Mouse (Mus musculus) hindbrain, embryonic 16.5 days (tissue): Measurements from ENCODE around the gene Sema7a. TPM values are rescaled to one million over a fixed set of nuclear protein-coding genes. Genes with fewer than 3 reads are reported as not detected.
A peak's percentile ranks its signal among the peaks of the same experiment; 100 is the strongest.

Experiments
- ATAC-seq: fragments of 200-750 bp; cut with Nextera tagmentation; 2 replicates; pipeline ENCODE4 v1.8.0; 2017; ENCODE audit warnings: moderate TSS enrichment, moderate library complexity
- H3K27ac ChIP-seq: fragments of 300-500 bp; sonication (generic); 2 replicates; pipeline ENCODE4 v1.5.1; 2014; ENCODE audit warnings: low read depth, mild to moderate bottlenecking, control low read depth, low read length, moderate library complexity
- H3K27me3 ChIP-seq: fragments of 300-500 bp; sonication (generic); replicated peaks from 2 replicates; pipeline ENCODE4 v1.6.1; 2014; ENCODE audit warnings: low read length; ENCODE audit not compliant: control insufficient read depth, insufficient read depth
- H3K36me3 ChIP-seq: fragments of 300-500 bp; sonication (generic); 2 replicates; pipeline ENCODE4 v1.6.1; 2014; ENCODE audit warnings: mild to moderate bottlenecking, low read length, moderate library complexity, mixed read lengths; ENCODE audit not compliant: control insufficient read depth, insufficient read depth
- H3K4me1 ChIP-seq: fragments of 300-500 bp; sonication (generic); 2 replicates; pipeline ENCODE4 v1.6.1; 2014; ENCODE audit warnings: low read depth, low read length; ENCODE audit not compliant: control insufficient read depth, insufficient read depth
- H3K4me2 ChIP-seq: fragments of 300-500 bp; sonication (generic); 2 replicates; pipeline ENCODE4 v1.6.1; 2014; ENCODE audit warnings: mild to moderate bottlenecking, low read length, control low read depth, moderate library complexity
- H3K4me3 ChIP-seq: fragments of 300-500 bp; sonication (generic); 2 replicates; pipeline ENCODE4 v1.5.1; 2014; ENCODE audit warnings: mild to moderate bottlenecking, low read length, control low read depth, moderate library complexity
- H3K9ac ChIP-seq: fragments of 300-500 bp; sonication (generic); 2 replicates; pipeline ENCODE4 v1.6.1; 2014; ENCODE audit warnings: low read depth, mild to moderate bottlenecking, control low read depth, low read length, moderate library complexity
- H3K9me3 ChIP-seq: fragments of 300-500 bp; sonication (generic); 2 replicates; pipeline ENCODE4 v1.6.1; 2014; ENCODE audit warnings: mild to moderate bottlenecking, low read length, moderate library complexity; ENCODE audit not compliant: control insufficient read depth
- WGBS: fragments of 180-500 bp; shearing (Covaris S2); extraction: QIAGEN DNeasy Blood & Tissue Kit; methylation state at CpG from one replicate; pipeline ENCODE4 v1.1.7; 2014; 5-methylcytosine and 5-hydroxymethylcytosine counted together
- polyA plus RNA-seq: library from polyadenylated mRNA; unstranded; fragments of >200 nt; fragmentation: Nextera tagmentation; extraction: Ambion mirVana; gene quantifications from 2 replicates; pipeline ENCODE4 v1.2.1, GENCODE M21; 2015

Sema7a gene
- 2.1 and 2.9 TPM in 2 replicates for polyA plus RNA-seq

- Histone ChIP-seq H3K9me3 (no peaks in the 10 kb centered on the region), H3K36me3 (no peaks in the 10 kb centered on the region), H3K4me3 (peak within 1 kb of the TSS; percentile 83), H3K4me2 (peak within 1 kb of the TSS; percentile 79), H3K27ac (peak within 1 kb of the TSS; percentile 93), H3K4me1 (peaks cover 20% of the 10 kb centered on the region), H3K27me3 (no peaks in the 10 kb centered on the region), H3K9ac (peak within 1 kb of the TSS; percentile 88)
- 1% methylated on average over 35 of the region's 60 CpGs for WGBS
- ATAC-seq = peak; percentile 87
Observed at GRCm38 (mm10) chr9:57939431-57940348, at the start of gene Sema7a. Gene Sema7a (plus strand): TSS chr9:57940112.

GRCm38 (mm10) chr9:57900478-57900877, 39.4 kb upstream of the Sema7a start:
- H3K4me1 ChIP-seq = peaks cover 12% of the 10 kb centered on the region
- no peak overlapping the region for H3K9ac ChIP-seq
- H3K27me3 ChIP-seq = no peaks in the 10 kb centered on the region
- H3K36me3 ChIP-seq = no peaks in the 10 kb centered on the region
- no peaks in the 10 kb centered on the region for H3K9me3 ChIP-seq
- ATAC-seq = no peak
- H3K27ac ChIP-seq = no peak overlapping the region; the same call in 1 of the 2 replicates
- WGBS = 62% methylated on average over 10 of the region's 10 CpGs
- no peak overlapping the region for H3K4me2 ChIP-seq
- no peak overlapping the region for H3K4me3 ChIP-seq

- no peaks in the 10 kb centered on the region for H3K27me3 ChIP-seq
- peak; percentile 64 for ATAC-seq
- peak overlapping the region; percentile 56 for H3K9ac ChIP-seq
- 8% methylated on average over 9 of the region's 9 CpGs for WGBS
- H3K4me3 ChIP-seq = no peak overlapping the region
- H3K27ac ChIP-seq = peak overlapping the region; percentile 79
- H3K36me3 ChIP-seq = no peaks in the 10 kb centered on the region
- peak overlapping the region; percentile 34 for H3K4me2 ChIP-seq
- H3K9me3 ChIP-seq = no peaks in the 10 kb centered on the region
- peaks cover 12% of the 10 kb centered on the region for H3K4me1 ChIP-seq
Observed at GRCm38 (mm10) chr9:57901197-57901596, 38.7 kb upstream of the Sema7a start.

- Histone ChIP-seq H3K27ac (peak overlapping the region; percentile 79), H3K4me1 (peaks cover 12% of the 10 kb centered on the region), H3K4me2 (no peak overlapping the region), H3K9ac (peak overlapping the region; percentile 56), H3K36me3 (no peaks in the 10 kb centered on the region), H3K27me3 (no peaks in the 10 kb centered on the region), H3K4me3 (no peak overlapping the region), H3K9me3 (no peaks in the 10 kb centered on the region)
- ATAC-seq = peak; percentile 65; the same call in 1 of the 2 replicates
- WGBS = 10% methylated on average over 3 of the region's 3 CpGs
Observed at GRCm38 (mm10) chr9:57901601-57902000, 38.3 kb upstream of the Sema7a start.

GRCm38 (mm10) chr9:57902132-57902531, 37.8 kb upstream of the Sema7a start:
- Histone ChIP-seq H3K9ac (no peak overlapping the region), H3K36me3 (no peaks in the 10 kb centered on the region), H3K27ac (no peak overlapping the region), H3K27me3 (no peaks in the 10 kb centered on the region), H3K4me2 (no peak overlapping the region), H3K4me3 (no peak overlapping the region), H3K4me1 (peaks cover 12% of the 10 kb centered on the region), H3K9me3 (no peaks in the 10 kb centered on the region)
- WGBS = 47% methylated on average over 4 of the region's 4 CpGs
- ATAC-seq = no peak

- Histone ChIP-seq H3K27ac (no peak overlapping the region), H3K9me3 (no peaks in the 10 kb centered on the region), H3K4me1 (peaks cover 12% of the 10 kb centered on the region), H3K27me3 (no peaks in the 10 kb centered on the region), H3K9ac (no peak overlapping the region), H3K36me3 (no peaks in the 10 kb centered on the region), H3K4me2 (no peak overlapping the region), H3K4me3 (no peak overlapping the region)
- no peak for ATAC-seq
- WGBS = 81% methylated on average over 8 of the region's 8 CpGs
Observed at GRCm38 (mm10) chr9:57903589-57904249, 36.2 kb upstream of the Sema7a start.

- H3K36me3 ChIP-seq = no peaks in the 10 kb centered on the region
- no peaks in the 10 kb centered on the region for H3K27me3 ChIP-seq
- H3K9me3 ChIP-seq = no peaks in the 10 kb centered on the region
- ATAC-seq = no peak
- H3K4me3 ChIP-seq = no peak overlapping the region
- peaks cover 12% of the 10 kb centered on the region for H3K4me1 ChIP-seq
- 99% methylated on average over 5 of the region's 5 CpGs for WGBS
- no peak overlapping the region for H3K4me2 ChIP-seq
- no peak overlapping the region for H3K27ac ChIP-seq
- no peak overlapping the region for H3K9ac ChIP-seq
Observed at GRCm38 (mm10) chr9:57904250-57904644, 35.7 kb upstream of the Sema7a start.

- no peak overlapping the region for H3K27ac ChIP-seq
- H3K36me3 ChIP-seq = no peaks in the 10 kb centered on the region
- H3K4me2 ChIP-seq = no peak overlapping the region
- ATAC-seq = no peak
- H3K9ac ChIP-seq = no peak overlapping the region
- whole genome bisulfite sequencing = 85% methylated on average over 6 of the region's 6 CpGs
- no peaks in the 10 kb centered on the region for H3K27me3 ChIP-seq
- no peaks in the 10 kb centered on the region for H3K9me3 ChIP-seq
- no peak overlapping the region for H3K4me3 ChIP-seq
- peaks cover 9% of the 10 kb centered on the region for H3K4me1 ChIP-seq
Observed at GRCm38 (mm10) chr9:57907206-57907605, 32.7 kb upstream of the Sema7a start.
